Mouse (Mus musculus) embryonic facial prominence, embryonic 14.5 days (tissue): ENCODE data around the gene Nr5a2. TPM values are rescaled to one million over a fixed set of nuclear protein-coding genes. Genes with fewer than 3 reads are reported as not detected.
"Not testable (repeated sequence)": the region's sequence is repeated elsewhere in the genome, so short reads cannot be mapped to it uniquely, and the experiment has no call there.

Experiments used
- ATAC-seq: fragments of 200-750 bp; cut with Nextera tagmentation; 2 replicates; pipeline ENCODE4 v1.8.0; 2017; ENCODE audit warnings: low read depth, moderate number of reproducible peaks, moderate TSS enrichment
- DNase-seq: peaks from one replicate; pipeline ENCODE4 v3.0.0-alpha.2; 2015; ENCODE audit warnings: low spot score
- H3K27ac ChIP-seq: fragments of 300-500 bp; sonication (generic); replicated peaks from 2 replicates; pipeline ENCODE4 v1.5.1; 2014; ENCODE audit warnings: low read depth, mild to moderate bottlenecking, low read length, moderate library complexity
- H3K27me3 ChIP-seq: fragments of 300-500 bp; sonication (generic); replicated peaks from 2 replicates; pipeline ENCODE4 v1.6.1; 2014; ENCODE audit warnings: low read length; ENCODE audit not compliant: control insufficient read depth, insufficient read depth
- H3K36me3 ChIP-seq: fragments of 300-500 bp; sonication (generic); 2 replicates; pipeline ENCODE4 v1.6.1; 2014; ENCODE audit warnings: low read length, mixed read lengths; ENCODE audit not compliant: control insufficient read depth, insufficient read depth
- H3K4me1 ChIP-seq: fragments of 300-500 bp; sonication (generic); 2 replicates; pipeline ENCODE4 v1.6.1; 2014; ENCODE audit warnings: antibody characterized with exemption, low read length; ENCODE audit not compliant: control insufficient read depth, insufficient read depth
- H3K4me2 ChIP-seq: fragments of 300-500 bp; sonication (generic); 2 replicates; pipeline ENCODE4 v1.6.1; 2014; ENCODE audit warnings: low read depth, mild to moderate bottlenecking, low read length, moderate library complexity, mixed read lengths
- H3K4me3 ChIP-seq: fragments of 300-500 bp; sonication (generic); 2 replicates; pipeline ENCODE4 v1.5.1; 2014; ENCODE audit warnings: low read depth, mild to moderate bottlenecking, low read length
- H3K9ac ChIP-seq: fragments of 300-500 bp; sonication (generic); 2 replicates; pipeline ENCODE4 v1.6.1; 2014; ENCODE audit warnings: low read depth, mild to moderate bottlenecking, low read length, moderate library complexity, mixed read lengths
- H3K9me3 ChIP-seq: fragments of 300-500 bp; sonication (generic); 2 replicates; pipeline ENCODE4 v1.6.1; 2016; ENCODE audit warnings: low read length; ENCODE audit not compliant: control insufficient read depth
- WGBS: fragments of 180-500 bp; shearing (Covaris S2); extraction: QIAGEN DNeasy Blood & Tissue Kit; methylation state at CpG from one replicate; pipeline ENCODE4 v1.1.7; 2014; 5-methylcytosine and 5-hydroxymethylcytosine counted together
- polyA plus RNA-seq: library from polyadenylated mRNA; unstranded; fragments of >200 nt; fragmentation: Nextera tagmentation; extraction: Ambion mirVana; gene quantifications from 2 replicates; pipeline ENCODE4 v1.2.1, GENCODE M21; 2014

The Nr5a2 gene
- polyA plus RNA-seq, 1 experiment from 2014 or later, result 1.3 TPM

DNA sequence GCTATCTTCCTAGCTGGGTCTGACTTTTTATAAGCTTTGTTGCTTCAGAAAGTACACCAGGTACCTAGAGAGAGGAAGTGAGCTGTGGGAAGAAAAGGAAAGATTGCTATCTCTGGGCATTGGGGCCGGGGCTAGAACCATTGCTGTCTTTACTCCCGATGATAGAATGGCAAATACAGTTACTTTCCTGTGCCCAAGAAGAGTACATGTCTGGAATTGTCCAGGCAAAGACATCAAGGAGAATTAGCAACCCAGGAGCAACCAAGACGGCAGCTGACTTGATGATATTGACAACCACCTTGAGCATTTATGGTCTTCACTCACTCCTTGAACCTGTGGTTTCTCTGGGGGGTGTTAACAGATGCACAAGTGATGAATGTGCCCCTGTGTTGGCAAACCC is 130.3 kb downstream of the Nr5a2 start:
- 0 out of 2 replicates have a peak, but pooled peaks cover 3% of the 10 kb centered on the region for H3K4me1 ChIP-seq
- no peak for DNase-seq
- no peak overlapping the region for H3K27ac ChIP-seq
- no peak overlapping the region for H3K4me3 ChIP-seq
- H3K9ac ChIP-seq, result no peak overlapping the region
- H3K9me3 ChIP-seq, result no peaks in the 10 kb centered on the region
- H3K36me3 ChIP-seq, result no peaks in the 10 kb centered on the region
- WGBS, result 84% methylated on average over 3 of the region's 3 CpGs
- no peaks in the 10 kb centered on the region for H3K27me3 ChIP-seq
- H3K4me2 ChIP-seq, result no peak overlapping the region
- ATAC-seq, result no peak

DNA sequence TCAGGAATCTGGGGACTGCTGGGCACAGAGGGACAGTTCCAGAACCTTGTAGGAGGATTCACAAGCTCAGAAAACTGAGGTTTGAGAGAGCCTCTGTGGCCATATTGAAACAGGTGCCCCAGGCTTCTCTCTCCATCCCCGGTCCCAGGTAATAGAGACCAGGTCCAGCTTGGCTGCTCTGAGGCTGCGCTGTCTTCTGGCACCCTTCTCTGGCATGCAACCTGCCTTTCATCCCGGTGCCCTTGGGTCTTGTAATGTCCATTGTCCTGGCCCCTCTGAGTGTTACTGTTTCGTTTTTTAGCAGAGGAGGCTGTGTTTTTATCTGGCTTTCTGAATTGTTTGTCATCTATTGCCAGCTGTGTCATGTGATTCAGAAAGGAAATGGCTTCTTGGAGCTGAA is 136.4 kb downstream of the Nr5a2 start:
- DNase-seq (no peak), ATAC-seq (no peak)
- H3K9ac ChIP-seq, result no peak overlapping the region
- H3K4me3 ChIP-seq, result no peak overlapping the region
- H3K4me1 ChIP-seq, result no peaks in the 10 kb centered on the region
- H3K27me3 ChIP-seq, result no peaks in the 10 kb centered on the region
- H3K27ac ChIP-seq, result no peak overlapping the region
- 67% methylated on average over 4 of the region's 4 CpGs for WGBS
- H3K4me2 ChIP-seq, result no peak overlapping the region
- H3K36me3 ChIP-seq, result no peaks in the 10 kb centered on the region
- no peaks in the 10 kb centered on the region for H3K9me3 ChIP-seq

DNA sequence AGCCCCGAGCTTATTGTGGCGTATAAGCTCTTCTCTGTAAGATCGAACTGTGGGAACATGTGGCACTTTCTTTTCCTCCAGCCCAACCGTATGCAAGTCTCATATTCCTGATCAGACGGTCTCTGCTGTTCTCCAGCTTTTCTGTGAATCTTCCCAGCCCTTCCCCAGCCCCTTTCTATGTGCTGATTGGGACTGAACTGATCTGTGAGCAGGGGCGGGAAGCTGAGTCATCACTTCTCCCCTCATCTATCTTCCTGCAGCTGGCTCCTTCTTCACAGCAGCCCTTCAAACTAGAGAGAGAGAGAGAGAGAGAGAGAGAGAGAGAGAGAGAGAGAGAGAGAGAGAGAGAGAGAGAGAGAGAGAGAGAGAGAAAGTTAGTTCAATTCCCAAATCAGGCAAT is 159.6 kb downstream of the Nr5a2 start:
- no peak for DNase-seq
- Histone ChIP-seq H3K4me3 (no peak overlapping the region), H3K36me3 (no peaks in the 10 kb centered on the region), H3K4me1 (no peaks in the 10 kb centered on the region), H3K9me3 (no peaks in the 10 kb centered on the region), H3K9ac (no peak overlapping the region), H3K27ac (no peak overlapping the region), H3K27me3 (no peaks in the 10 kb centered on the region), H3K4me2 (no peak overlapping the region)
- ATAC-seq, result no peak
- WGBS, result 74% methylated on average over 6 of the region's 6 CpGs

DNA sequence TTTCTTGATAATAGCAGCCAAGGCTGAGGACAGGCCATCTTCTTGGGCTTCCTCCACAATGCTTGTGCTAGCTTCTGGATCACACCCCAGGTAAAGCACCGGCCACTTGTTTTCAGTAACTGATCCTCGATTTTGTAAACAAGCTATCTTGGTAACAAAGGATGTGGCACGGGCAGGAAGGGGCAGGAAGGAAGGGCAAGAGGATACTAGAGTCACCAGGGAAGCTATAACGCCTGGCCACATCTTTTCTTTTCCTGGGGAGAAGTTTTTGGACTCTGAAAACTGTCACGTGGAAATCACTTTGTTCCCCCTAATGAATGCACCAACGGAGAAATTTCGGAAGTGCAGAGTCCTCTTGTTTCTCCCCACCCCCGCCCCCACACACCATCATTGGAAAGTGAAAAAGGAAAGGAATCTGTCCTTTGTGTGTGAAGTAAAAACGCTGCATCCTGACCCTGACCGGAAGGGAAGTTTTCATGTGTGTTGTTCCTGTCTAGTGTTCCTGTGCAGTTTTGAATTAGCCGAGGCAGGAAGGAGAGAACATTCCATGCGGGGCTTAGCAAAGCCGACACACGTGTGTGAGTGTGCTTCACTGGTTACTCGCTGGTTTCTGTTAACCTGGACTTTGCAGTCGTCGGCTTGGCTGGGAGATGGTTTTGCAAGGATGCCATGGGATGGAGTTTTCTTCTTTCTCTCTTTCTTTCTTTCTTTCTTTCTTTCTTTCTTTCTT is 163.7 kb downstream of the Nr5a2 start:
- Histone ChIP-seq H3K4me1 (no peaks in the 10 kb centered on the region), H3K27me3 (no peaks in the 10 kb centered on the region), H3K27ac (no peak overlapping the region), H3K9me3 (no peaks in the 10 kb centered on the region), H3K36me3 (no peaks in the 10 kb centered on the region), H3K9ac (no peak overlapping the region), H3K4me2 (peak overlapping the region; percentile 13; the same call in 1 of the 2 replicates), H3K4me3 (no peak overlapping the region)
- DNase-seq (peak; percentile 57), ATAC-seq (no peak)
- 19% methylated on average over 17 of the region's 17 CpGs for WGBS

DNA sequence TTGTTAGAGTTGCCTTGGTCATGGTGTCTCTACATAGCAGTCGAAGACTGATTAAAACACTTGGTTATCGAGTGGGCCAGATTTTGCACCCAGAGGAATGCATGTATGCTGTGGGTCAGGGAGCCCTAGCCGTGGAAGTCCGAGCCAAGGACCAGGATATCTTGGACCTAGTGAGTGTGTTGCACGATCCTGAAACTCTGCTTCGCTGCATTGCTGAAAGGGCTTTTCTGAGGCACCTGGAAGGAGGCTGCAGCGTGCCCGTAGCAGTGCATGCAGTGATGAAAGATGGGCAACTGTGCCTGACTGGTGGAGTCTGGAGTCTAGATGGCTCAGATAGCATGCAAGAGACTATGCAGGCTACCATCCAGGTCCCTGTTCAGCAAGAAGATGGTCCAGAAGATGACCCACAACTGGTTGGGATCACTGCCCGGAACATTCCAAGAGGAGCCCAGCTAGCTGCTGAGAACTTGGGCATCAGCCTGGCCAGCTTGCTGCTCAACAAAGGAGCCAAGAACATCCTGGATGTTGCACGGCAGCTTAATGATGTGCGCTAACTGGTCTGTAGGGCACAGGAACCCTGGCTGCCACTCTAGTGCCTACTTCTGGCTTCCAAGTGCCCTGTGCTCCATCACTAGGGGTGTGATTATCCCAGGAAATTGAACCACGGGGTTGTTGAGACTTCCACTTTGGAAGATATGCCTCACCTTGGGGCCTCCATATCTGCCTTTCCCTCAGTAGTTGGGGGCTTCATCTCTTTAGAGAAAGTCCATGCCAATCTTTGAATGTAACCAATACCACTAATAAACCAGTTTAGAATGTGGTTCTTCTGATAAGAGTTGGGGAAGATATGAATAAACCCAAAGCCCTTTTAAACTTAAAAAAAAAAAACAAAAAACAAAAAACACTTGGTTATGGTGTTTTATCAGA is 167.0 kb downstream of the Nr5a2 start:
- not testable (repeated sequence) for H3K27ac ChIP-seq, H3K36me3 ChIP-seq, DNase-seq, H3K4me3 ChIP-seq, ATAC-seq, H3K9me3 ChIP-seq, H3K4me2 ChIP-seq, H3K9ac ChIP-seq, H3K4me1 ChIP-seq, H3K27me3 ChIP-seq
- 96% methylated on average over 12 of the region's 12 CpGs for WGBS
